Mouse (Mus musculus) kidney, embryonic 15.5 days (tissue): Measurements from ENCODE around the gene Ugdh. TPM values are rescaled to one million over a fixed set of nuclear protein-coding genes. Genes with fewer than 3 reads are reported as not detected.

Experiments used
- ATAC-seq: fragments of 200-750 bp; cut with Nextera tagmentation; replicated peaks from 2 replicates; pipeline ENCODE4 v1.8.0; 2017; ENCODE audit warnings: moderate TSS enrichment; ENCODE audit not compliant: low FRiP score
- H3K27ac ChIP-seq: fragments of 300-500 bp; sonication (generic); 2 replicates; pipeline ENCODE4 v1.5.1; 2015; ENCODE audit warnings: mild to moderate bottlenecking, inconsistent platforms
- H3K27me3 ChIP-seq: fragments of 300-500 bp; sonication (generic); 2 replicates; pipeline ENCODE4 v1.6.1; 2015; ENCODE audit warnings: inconsistent platforms
- H3K36me3 ChIP-seq: fragments of 300-500 bp; sonication (generic); 2 replicates; pipeline ENCODE4 v1.6.1; 2015; ENCODE audit warnings: inconsistent platforms
- H3K4me1 ChIP-seq: fragments of 300-500 bp; sonication (generic); 2 replicates; pipeline ENCODE4 v1.6.1; 2015; ENCODE audit warnings: inconsistent platforms
- H3K4me2 ChIP-seq: fragments of 300-500 bp; sonication (generic); 2 replicates; pipeline ENCODE4 v1.6.1; 2015; ENCODE audit warnings: moderate library complexity, mild to moderate bottlenecking, inconsistent platforms
- H3K4me3 ChIP-seq: fragments of 300-500 bp; sonication (generic); replicated peaks from 2 replicates; pipeline ENCODE4 v1.5.1; 2015; ENCODE audit warnings: mild to moderate bottlenecking, inconsistent platforms
- H3K9ac ChIP-seq: fragments of 300-500 bp; sonication (generic); 2 replicates; pipeline ENCODE4 v1.6.1; 2015; ENCODE audit warnings: mild to moderate bottlenecking, inconsistent platforms
- H3K9me3 ChIP-seq: fragments of 300-500 bp; sonication (generic); replicated peaks from 2 replicates; pipeline ENCODE4 v1.6.1; 2016; ENCODE audit warnings: inconsistent platforms
- WGBS: fragments of 180-500 bp; shearing (Covaris S2); methylation state at CpG from one replicate; pipeline ENCODE4 v1.1.7; 2015; ENCODE audit warnings: mixed read lengths; 5-methylcytosine and 5-hydroxymethylcytosine counted together
- polyA plus RNA-seq: library from polyadenylated mRNA; unstranded; fragments of >200 nt; fragmentation: Nextera tagmentation; extraction: Ambion mirVana; gene quantifications from 2 replicates; pipeline ENCODE4 v1.2.1, GENCODE M21; 2015

The Ugdh gene
- polyA plus RNA-seq, 1 experiment from 2014 or later = 92.0 TPM

GRCm38 (mm10) chr5:65457086-65457827 lies 21.5 kb upstream of the Ugdh start:
- H3K36me3 ChIP-seq = 0 out of 2 replicates have a peak, but pooled peaks cover 12% of the 10 kb centered on the region
- H3K27me3 ChIP-seq = no peaks in the 10 kb centered on the region
- 53% methylated on average over 7 of the region's 7 CpGs for WGBS
- H3K4me1 ChIP-seq = peaks cover 28% of the 10 kb centered on the region
- no peak overlapping the region for H3K4me3 ChIP-seq
- peak overlapping the region; percentile 86 for H3K27ac ChIP-seq
- H3K9ac ChIP-seq = no peak overlapping the region
- ATAC-seq = peak; percentile 69
- H3K4me2 ChIP-seq = no peak overlapping the region
- H3K9me3 ChIP-seq = no peaks in the 10 kb centered on the region

DNA sequence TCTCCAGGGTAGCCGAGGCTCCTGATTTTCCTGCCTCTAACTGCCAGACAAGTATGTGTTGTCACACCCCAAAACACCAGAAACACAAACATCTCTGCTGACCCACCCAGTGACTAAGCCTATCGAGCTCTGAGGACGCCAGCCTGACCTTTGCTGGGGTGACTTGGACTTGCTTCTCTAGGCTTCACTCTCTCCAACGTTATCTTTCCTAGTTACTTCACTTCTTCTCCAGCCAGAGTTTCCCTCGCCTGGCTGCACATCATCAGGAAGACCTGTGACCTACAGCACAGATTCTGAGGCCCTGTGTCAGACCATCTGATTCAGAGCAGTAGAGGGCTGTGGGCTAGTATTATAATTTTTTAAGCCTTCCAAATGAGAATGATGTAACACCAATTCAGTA lies 19.0 kb upstream of the Ugdh start:
- Histone ChIP-seq H3K36me3 (peaks cover 21% of the 10 kb centered on the region; the same call in 1 of the 2 replicates), H3K9ac (no peak overlapping the region), H3K4me1 (peaks cover 28% of the 10 kb centered on the region), H3K4me2 (no peak overlapping the region), H3K27me3 (no peaks in the 10 kb centered on the region), H3K27ac (no peak overlapping the region), H3K4me3 (no peak overlapping the region), H3K9me3 (no peaks in the 10 kb centered on the region)
- 41% methylated on average over 5 of the region's 5 CpGs for WGBS
- no peak for ATAC-seq

DNA sequence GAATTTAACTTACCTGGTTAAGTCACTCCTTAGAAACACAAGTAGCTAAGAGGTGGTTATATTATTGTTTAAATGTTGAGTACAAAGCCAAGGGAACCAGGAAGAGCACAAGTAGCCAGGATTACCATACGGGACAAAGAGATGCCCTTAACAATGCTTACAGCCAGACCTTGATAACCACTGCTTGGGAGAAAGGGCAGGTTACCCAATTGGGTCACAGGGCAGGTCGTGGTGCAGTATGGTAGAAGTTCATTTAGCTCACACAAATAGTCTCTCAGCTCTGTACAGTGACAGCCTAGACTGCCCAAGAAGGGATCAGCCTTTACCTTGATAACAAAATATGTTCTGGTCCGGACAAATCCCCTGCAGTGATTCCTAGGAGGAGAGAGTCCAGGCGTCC lies 13.2 kb upstream of the Ugdh start:
- Histone ChIP-seq H3K9ac (no peak overlapping the region), H3K4me2 (no peak overlapping the region), H3K4me3 (no peak overlapping the region), H3K36me3 (peaks cover 32% of the 10 kb centered on the region), H3K4me1 (no peaks in the 10 kb centered on the region), H3K9me3 (no peaks in the 10 kb centered on the region), H3K27me3 (no peaks in the 10 kb centered on the region), H3K27ac (no peak overlapping the region)
- no peak for ATAC-seq
- WGBS = 84% methylated on average over 4 of the region's 4 CpGs

DNA sequence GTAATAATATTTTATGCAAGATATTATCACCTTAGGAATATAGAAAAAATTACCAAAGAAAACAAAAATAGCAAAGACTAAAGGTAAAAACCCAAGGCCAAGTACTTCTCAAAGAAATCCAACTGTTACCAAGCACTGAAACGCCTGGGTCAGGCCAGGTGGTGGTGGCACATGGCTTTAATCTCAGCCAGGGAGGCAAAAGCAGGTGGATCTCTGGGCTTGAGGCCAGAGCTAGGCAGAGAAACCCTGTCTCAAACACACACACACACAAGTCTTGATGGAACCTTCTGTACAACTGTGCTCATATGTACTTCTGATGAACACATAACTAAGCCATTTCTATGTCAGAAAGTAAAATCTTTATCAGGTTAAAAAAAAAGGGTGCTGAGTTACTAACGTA lies 12.1 kb upstream of the Ugdh start:
- no peak overlapping the region for H3K4me3 ChIP-seq
- no peak overlapping the region for H3K9ac ChIP-seq
- H3K36me3 ChIP-seq = peaks cover 28% of the 10 kb centered on the region
- H3K27me3 ChIP-seq = no peaks in the 10 kb centered on the region
- no peak overlapping the region for H3K27ac ChIP-seq
- ATAC-seq = no peak
- 82% methylated on average over 2 of the region's 2 CpGs for WGBS
- no peaks in the 10 kb centered on the region for H3K9me3 ChIP-seq
- no peaks in the 10 kb centered on the region for H3K4me1 ChIP-seq
- no peak overlapping the region for H3K4me2 ChIP-seq

GRCm38 (mm10) chr5:65446756-65447155 lies 11.0 kb upstream of the Ugdh start:
- Histone ChIP-seq H3K27ac (no peak overlapping the region), H3K4me1 (no peaks in the 10 kb centered on the region), H3K9me3 (no peaks in the 10 kb centered on the region), H3K9ac (no peak overlapping the region), H3K4me2 (no peak overlapping the region), H3K27me3 (no peaks in the 10 kb centered on the region), H3K36me3 (peaks cover 20% of the 10 kb centered on the region), H3K4me3 (no peak overlapping the region)
- WGBS = 65% methylated on average over 2 of the region's 2 CpGs
- ATAC-seq = no peak

DNA sequence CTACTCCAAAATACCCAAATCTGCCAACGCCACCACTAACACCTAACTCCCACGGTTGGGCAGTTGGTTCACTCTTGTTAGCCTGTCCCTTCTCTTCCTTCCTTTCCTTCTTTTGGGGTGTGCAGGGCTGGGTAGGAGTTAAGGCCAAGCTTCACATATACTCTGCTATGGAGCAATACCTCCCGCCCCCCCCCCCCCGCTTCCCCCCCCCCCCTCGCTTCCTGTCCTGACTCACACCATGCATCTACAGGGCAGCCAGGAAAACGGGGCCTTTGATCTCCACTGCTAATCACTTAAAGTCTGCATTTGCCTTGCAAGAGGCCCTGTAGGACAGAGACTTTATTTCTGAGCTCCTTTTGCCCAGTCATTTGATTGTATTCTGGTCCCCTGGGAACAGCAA lies 9.2 kb upstream of the Ugdh start:
- 34% methylated on average over 3 of the region's 6 CpGs for WGBS
- Histone ChIP-seq H3K36me3 (peaks cover 11% of the 10 kb centered on the region), H3K4me1 (no peaks in the 10 kb centered on the region), H3K27me3 (no peaks in the 10 kb centered on the region), H3K4me3 (no peak overlapping the region), H3K9ac (no peak overlapping the region), H3K9me3 (no peaks in the 10 kb centered on the region), H3K27ac (no peak overlapping the region), H3K4me2 (no peak overlapping the region)
- no peak for ATAC-seq

- Histone ChIP-seq H3K9ac (no peak overlapping the region), H3K9me3 (no peaks in the 10 kb centered on the region), H3K36me3 (no peaks in the 10 kb centered on the region; the same call in 1 of the 2 replicates), H3K27ac (no peak overlapping the region), H3K4me3 (no peak overlapping the region), H3K4me2 (no peak overlapping the region), H3K4me1 (peaks cover 13% of the 10 kb centered on the region; the same call in 1 of the 2 replicates), H3K27me3 (no peaks in the 10 kb centered on the region)
- no peak for ATAC-seq
Observed at GRCm38 (mm10) chr5:65438041-65438440, 2.3 kb upstream of the Ugdh start.

DNA sequence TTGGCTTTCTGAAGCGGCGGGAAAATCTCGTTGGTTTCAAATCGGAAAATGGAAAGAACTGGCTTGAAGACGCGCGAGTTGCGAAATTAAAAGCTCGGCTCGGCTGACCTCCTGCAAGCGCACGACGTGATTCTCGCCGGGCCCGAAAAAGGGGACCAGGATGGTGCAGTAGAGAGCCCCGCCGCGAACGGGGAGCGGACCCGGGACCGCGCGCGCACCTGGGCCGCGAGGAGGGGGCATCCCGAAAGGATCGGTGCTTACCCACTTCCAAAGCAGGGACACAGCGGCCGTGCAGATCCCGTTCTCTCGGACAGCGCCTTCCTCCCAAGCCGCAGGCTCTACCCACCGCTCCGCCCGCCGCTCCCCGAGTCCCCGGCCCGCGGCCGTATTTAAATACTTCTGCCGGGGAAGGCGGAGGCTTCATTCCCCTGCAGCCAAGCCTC lies 365 bp downstream of the Ugdh start:
- peak overlapping the region; percentile 83 for H3K27ac ChIP-seq
- peak overlapping the region; percentile 79 for H3K4me2 ChIP-seq
- peaks cover 13% of the 10 kb centered on the region; the same call in 1 of the 2 replicates for H3K4me1 ChIP-seq
- ATAC-seq = no peak
- no peaks in the 10 kb centered on the region for H3K36me3 ChIP-seq
- H3K9me3 ChIP-seq = no peaks in the 10 kb centered on the region
- H3K9ac ChIP-seq = peak overlapping the region; percentile 77
- 0% methylated on average over 45 of the region's 47 CpGs for WGBS
- H3K4me3 ChIP-seq = peak overlapping the region; percentile 82
- no peaks in the 10 kb centered on the region for H3K27me3 ChIP-seq

- H3K27me3 ChIP-seq = no peaks in the 10 kb centered on the region
- peak overlapping the region; percentile 82 for H3K4me3 ChIP-seq
- H3K27ac ChIP-seq = peak overlapping the region; percentile 83
- ATAC-seq = no peak
- H3K36me3 ChIP-seq = no peaks in the 10 kb centered on the region
- H3K4me1 ChIP-seq = peaks cover 13% of the 10 kb centered on the region; the same call in 1 of the 2 replicates
- WGBS = 4% methylated on average over 14 of the region's 15 CpGs
- peak overlapping the region; percentile 77 for H3K9ac ChIP-seq
- H3K9me3 ChIP-seq = no peaks in the 10 kb centered on the region
- peak overlapping the region; percentile 79 for H3K4me2 ChIP-seq
Observed at GRCm38 (mm10) chr5:65434471-65435362, 1.0 kb downstream of the Ugdh start.

DNA sequence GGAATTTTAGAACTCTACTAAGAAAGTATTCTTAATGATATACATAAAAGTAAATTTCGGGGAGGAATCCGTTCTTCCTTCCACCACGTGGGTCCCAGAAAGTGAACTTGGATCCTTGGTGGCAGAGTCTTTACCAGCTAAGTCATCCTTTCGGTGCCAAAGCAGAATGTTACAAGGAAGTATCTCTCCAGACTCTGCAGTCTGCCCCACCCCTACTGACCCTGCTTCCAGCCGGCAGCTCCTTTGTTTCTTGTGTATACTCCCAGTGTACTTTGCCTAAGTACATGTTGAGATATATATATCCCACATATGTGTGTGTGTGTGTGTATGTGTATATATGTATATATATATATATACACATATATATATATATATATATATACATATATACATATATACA lies 6.3 kb downstream of the Ugdh start:
- no peaks in the 10 kb centered on the region for H3K9me3 ChIP-seq
- H3K4me2 ChIP-seq = no peak overlapping the region
- no peak for ATAC-seq
- no peaks in the 10 kb centered on the region for H3K27me3 ChIP-seq
- peaks cover 10% of the 10 kb centered on the region; the same call in 1 of the 2 replicates for H3K4me1 ChIP-seq
- 89% methylated on average over 5 of the region's 5 CpGs for WGBS
- H3K36me3 ChIP-seq = peaks cover 27% of the 10 kb centered on the region
- no peak overlapping the region for H3K4me3 ChIP-seq
- no peak overlapping the region for H3K27ac ChIP-seq
- no peak overlapping the region for H3K9ac ChIP-seq

GRCm38 (mm10) chr5:65428321-65428720 lies 7.4 kb downstream of the Ugdh start:
- Histone ChIP-seq H3K9ac (no peak overlapping the region), H3K27me3 (no peaks in the 10 kb centered on the region), H3K4me3 (no peak overlapping the region), H3K36me3 (peaks cover 36% of the 10 kb centered on the region), H3K9me3 (no peaks in the 10 kb centered on the region), H3K27ac (no peak overlapping the region), H3K4me2 (no peak overlapping the region), H3K4me1 (0 out of 2 replicates have a peak, but pooled peaks cover 4% of the 10 kb centered on the region)
- no peak for ATAC-seq
- 47% methylated on average over 4 of the region's 4 CpGs for WGBS

DNA sequence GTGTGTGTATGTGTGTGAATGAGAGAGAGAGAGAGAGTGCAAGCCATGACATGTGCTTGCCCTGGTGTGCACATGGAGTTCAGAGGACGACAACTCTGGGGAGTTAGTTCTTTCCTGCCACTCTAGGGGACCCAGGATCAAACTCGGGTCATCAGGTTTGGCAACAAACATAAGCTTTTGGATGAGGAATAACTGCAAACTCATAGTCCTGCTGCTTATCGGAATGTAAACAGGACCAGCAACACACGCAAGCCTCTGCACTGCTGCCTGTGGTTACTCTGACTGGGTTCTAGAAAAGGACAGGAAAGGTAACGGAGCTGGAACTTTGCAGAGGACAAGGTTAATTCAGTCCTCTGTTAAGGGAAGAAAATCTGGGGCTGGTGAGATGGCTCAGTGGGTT lies 10.5 kb downstream of the Ugdh start:
- Histone ChIP-seq H3K4me1 (peaks cover 18% of the 10 kb centered on the region; the same call in 1 of the 2 replicates), H3K36me3 (peaks cover 58% of the 10 kb centered on the region), H3K4me2 (no peak overlapping the region), H3K27me3 (no peaks in the 10 kb centered on the region), H3K4me3 (no peak overlapping the region), H3K27ac (no peak overlapping the region), H3K9ac (no peak overlapping the region), H3K9me3 (no peaks in the 10 kb centered on the region)
- ATAC-seq = no peak
- 91% methylated on average over 5 of the region's 5 CpGs for WGBS
